Mouse (Mus musculus) cortical plate, adult 2 months (tissue): ENCODE data around the gene Zfhx2.

Experiments
- CTCF ChIP-seq: fragments of 200-500 bp; IDR thresholded peaks from 2 replicates; pipeline ENCODE4 v1.5.1; 2011; ENCODE audit warnings: mild to moderate bottlenecking, control low read depth, low read length; ENCODE audit not compliant: insufficient read depth; ENCODE audit errors: extremely low read depth
- POLR2A ChIP-seq: fragments of 200-500 bp; IDR thresholded peaks from 2 replicates; pipeline ENCODE4 v1.6.1; 2011; ENCODE audit warnings: mild to moderate bottlenecking, low read length, control low read depth; ENCODE audit not compliant: insufficient read depth; ENCODE audit errors: extremely low read depth

DNA sequence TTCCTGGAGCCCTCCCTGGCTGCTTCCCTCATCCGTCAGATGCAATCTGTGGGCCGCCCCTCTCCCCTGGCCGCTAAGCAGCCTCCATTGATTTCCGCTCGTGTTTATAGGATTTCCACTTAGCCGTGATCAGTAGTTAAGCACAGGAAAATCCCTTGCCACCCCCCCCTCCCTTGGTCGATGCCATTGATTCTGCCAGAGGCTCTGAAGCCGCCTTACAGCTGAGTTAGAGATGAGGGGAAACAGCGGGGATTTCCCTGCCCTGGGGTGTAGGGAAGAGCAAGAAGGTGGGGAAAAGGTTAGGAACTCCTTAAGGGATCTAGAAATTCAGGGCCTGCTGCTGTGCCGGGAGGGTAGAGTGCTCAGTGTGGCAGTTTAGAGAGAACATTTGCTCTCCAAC is 5.5 kb upstream of the Zfhx2 start:
- TF ChIP-seq POLR2A (no peak), CTCF (no peak)
